Mouse (Mus musculus) cerebellum, postnatal 10 days (tissue): ENCODE measurements around the gene Olfr1535.

Experiments
- DNase-seq, 2 experiments: peaks; one replicate each; pipeline ENCODE4 v3.0.0; 2021; ENCODE audit warnings: mixed read lengths in 2 of 2

Olfr1535 gene

DNA sequence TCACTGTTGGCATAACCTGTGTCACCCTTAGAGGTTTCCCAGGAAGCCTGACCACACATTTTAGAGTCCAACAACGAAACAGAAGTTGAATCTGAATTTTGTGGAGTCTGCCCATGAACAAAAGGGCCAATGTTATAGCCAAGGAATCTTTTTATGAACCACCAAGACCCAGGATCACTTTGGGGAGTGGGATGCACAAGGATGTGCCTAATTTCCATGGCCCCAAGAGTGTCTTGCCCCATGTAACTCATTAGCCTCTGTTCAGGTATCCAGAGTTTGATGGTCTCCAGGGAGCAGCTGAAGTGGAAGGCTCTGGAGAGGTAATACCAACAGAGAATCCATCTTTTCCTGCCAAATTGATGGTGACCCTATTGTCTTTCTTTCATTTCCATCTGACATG is at the start of gene Olfr1535:
Gene Olfr1535 (minus strand): TSS at position 101 of the 400 bp plus-strand sequence.
- DNase-seq = no peak

DNA sequence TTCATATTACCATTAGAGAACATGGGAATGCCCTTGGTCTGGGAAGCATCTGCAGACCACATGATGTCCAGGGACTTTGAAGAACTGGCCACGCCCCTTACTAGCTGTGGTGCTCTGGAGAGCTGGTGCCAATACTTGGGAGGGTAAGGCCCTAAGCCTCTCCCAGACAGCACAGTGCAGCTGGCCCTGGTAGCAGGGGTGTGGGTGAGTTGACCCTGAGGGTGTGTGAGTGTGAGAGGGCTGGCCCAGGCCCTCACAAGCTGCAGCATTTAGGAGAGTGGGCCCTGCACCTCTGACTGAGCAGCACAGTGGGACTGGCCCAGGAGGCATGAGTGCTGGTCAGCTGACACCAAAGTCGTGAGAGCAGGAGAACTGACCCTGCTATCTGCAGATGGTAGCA is 31.9 kb upstream of the Olfr1535 start:
- no peak for DNase-seq

DNA sequence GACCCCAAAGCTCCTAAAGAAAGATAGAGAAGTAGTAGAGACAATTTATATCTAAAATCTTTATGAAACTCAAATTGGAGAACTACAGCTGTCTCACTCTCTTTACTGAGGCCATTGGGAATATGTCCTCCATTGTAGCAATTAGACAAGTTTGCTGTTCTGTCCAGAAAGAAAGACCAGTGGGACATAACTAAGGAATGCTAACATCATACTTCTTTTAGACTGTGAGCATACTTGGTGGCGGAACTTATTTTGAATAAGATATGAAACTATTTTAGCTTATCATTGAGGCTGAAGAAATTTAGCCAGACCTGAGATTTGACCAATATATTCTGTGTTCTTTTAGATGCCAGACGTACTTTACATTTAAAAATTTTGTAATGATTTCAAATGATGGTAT is 22.0 kb upstream of the Olfr1535 start, which contains the start of gene Olfr1364:
Gene Olfr1364 (minus strand): TSS at position 101 of the 400 bp plus-strand sequence.
- DNase-seq = no peak

DNA sequence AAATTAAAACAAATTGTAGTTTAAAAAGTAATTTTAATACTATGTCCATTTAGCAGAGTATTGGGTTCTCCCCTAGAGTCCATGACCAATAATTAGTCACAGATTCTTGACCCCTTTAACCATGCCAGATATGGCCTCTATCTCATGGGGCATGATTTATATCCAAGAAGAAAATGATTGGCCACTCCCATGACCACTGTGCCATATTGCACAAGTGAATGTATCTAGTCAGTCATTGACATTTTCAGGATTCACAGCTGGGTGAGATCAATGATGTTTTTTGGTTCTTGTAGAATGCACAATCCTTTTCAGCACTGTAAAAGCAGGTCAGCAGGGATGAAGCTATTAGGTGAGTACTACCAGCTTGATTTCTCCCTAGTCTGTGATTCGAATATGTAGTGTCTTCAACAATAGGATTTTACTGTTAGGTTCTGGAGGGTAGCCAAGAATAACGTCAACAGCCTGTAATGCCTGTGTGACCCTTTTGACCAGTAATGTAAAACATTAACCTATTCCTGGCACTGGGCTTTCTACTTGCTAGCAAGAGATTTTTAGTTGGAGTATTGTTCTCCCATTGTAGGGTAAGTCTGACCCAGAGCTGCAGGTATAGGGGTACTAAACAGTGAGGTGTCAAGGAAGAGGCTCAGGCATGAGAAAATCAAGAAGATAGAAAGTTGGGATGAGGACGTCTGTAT is 9.1 kb downstream of the Olfr1535 start:
- no peak for DNase-seq

DNA sequence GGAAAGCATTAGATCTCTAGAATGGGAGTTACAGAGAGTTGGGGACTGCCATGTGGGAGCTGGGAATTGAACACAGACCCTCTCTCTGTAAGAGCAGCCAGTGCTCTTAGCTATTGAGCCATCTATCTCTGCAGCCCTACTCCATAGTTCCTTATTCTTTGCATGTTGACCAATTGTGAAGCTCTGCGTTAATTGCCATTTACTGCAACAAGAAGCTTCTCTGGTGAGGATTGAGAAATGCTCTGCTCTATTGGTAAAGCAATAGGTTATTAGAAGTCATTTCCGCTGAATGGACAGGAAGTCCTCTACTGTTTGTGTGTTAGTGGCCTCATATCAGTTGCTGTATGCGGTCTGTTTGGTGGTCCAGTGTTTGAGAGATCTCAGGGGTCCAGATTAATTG is 10.2 kb downstream of the Olfr1535 start:
- no peak for DNase-seq

DNA sequence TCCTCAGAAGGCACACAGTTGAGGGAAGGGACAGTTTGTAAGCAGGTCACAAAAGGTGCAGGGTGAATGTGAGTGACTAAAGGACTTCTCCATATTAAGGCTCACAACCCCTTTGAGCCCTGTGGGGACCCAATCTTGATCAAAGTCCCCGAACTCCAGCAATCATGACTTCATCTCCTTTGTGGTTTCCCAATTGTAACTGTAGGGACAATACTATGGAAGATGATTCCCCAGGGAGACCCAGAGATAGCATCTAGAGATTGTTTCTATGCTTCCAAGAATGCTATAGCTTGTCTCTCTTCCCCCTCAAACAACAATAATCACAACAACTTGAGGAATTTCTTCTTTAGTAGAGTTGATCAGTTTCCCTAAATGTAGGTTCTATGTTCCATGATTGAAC is 17.0 kb downstream of the Olfr1535 start, which contains the start of gene Olfr1366:
Gene Olfr1366 (minus strand): TSS at position 101 of the 400 bp plus-strand sequence.
- DNase-seq = no peak

DNA sequence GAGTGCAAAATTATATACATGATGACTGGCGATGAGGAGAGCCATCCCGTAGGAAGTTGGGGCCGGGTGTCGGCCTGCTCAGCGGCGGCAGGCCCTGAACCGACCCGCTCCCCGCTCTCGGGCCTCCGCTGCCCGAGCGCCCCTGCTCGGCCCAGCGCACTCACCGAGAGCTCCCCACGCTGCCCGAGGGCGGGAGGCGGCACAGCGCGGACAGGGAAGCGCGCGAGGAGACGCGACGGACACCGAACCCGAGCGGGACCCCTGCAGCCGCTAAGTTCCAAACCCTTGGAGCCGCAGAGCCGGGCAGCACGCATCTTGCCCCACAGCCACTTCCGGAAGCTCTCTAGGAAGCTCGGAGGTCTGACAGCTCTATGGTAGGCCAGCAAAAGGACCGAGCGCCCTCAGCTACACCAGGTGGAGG is 28.9 kb downstream of the Olfr1535 start, which contains the start of gene Zkscan8:
Gene Zkscan8 (minus strand): TSS at position 340 of the 421 bp plus-strand sequence.
- DNase-seq = peak; percentile 85 to 91

DNA sequence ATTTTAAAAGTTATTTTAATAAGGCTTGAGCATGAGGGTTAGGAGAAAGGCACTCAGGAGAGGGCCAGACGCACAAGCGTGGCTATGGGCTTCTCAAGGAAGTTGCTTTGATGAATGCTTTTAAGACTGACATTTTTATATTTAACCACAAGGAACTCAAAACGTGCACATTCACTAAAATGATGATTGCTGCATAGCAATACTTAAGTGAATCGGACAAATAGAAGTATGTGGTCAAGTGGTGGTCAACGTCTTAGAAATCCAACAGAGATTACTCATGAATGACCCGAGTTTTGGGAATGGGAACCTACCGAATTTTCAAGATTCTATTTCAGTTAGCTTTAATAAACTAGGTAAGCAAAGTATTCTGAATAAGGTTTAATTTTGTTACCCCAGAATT is 29.6 kb downstream of the Olfr1535 start:
- no peak for DNase-seq

DNA sequence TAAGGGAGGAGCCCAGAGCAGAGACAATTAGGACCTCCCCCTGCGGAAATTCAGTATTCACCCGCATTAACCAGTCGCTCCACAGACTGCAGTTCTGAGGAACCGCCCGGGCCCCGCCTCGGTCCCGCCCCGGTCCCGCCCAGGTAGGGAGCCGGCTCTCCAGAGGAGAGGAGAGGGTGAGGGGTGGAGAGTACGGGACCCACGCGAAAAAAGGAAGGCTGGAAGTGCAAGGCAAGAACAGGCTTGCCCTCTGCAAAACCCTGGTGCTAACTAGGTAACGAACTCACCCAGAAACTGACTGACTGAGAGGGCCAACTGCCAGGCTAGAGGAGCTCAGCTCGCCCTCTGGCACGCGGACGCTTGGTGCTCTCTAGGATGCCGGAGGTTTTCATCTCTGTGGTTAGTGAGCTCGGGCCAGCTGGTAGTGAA is 53.5 kb downstream of the Olfr1535 start:
- DNase-seq = peak; percentile 89 to 91
